Mouse (Mus musculus): ENCODE measurements at regions not wholly inside any gene's neighbourhood (a gene's known extent, or its start where the extent isn't known, plus 50 kb on each side); places are given as distances from the start of the nearest gene placed in this dataset.

DNA sequence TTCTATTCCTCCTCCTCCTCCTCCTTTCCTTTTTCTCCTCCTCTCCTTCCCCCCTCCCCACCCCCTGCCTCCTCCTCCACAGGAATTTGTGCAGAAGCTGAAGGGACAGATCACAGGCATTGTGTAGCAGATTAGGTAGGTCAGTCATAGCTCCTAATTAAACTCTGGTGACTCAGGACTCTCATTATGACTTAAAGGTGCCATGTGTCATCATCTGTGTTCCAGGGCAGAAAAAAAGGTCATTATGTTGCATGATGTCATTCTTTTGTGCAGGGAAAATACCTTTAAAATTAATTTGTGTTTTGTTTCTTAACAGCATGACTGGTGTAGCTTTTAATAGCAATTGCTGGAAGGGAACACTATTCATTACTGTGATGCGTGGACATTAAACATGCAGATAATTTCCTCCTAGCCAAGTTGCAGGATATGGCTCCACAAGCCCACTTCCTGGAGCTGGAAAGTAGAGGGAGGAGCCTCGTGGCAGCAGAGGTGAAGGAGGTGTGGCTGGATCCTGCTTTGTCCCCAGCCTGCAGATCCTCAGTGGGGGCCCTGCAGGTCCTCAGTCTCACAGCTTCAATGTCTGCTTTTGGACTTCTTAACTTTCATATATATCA lies 62.4 kb upstream of the Jazf1 start:
- intact Hi-C loops (cut with DNase I), result no loop called here
- 18% methylated on average over 2 of the region's 2 CpGs for WGBS
- TF ChIP-seq CTCF (IDR thresholded peaks at IDR 0.05) (no peak), EP300 (IDR thresholded peaks at IDR 0.05; ENCODE audit: insufficient read depth, low read depth, low read length) (no peak), POLR2A (IDR thresholded peaks at IDR 0.05; ENCODE audit: insufficient read depth, low read depth, low read length) (no peak)

DNA sequence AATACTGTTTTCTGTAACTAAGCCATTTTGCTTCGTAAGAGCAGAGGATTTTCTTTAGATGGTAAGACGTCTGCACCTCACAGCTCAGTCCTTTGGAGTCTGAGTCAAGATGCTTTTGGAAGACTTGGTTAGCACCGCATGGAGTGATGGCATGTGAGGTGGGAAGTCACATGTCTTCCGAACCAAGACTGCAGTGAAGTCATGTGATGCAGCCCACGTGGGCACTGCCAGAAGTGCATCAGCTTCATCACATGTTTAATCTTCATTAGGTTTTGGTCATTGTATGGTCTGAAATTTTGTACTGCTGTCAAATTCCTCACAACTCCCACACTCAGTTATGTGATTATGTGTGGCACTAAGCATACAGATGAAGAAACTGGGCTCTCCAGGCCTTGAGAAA lies 58.3 kb upstream of the Jazf1 start:
- intact Hi-C loops (cut with DNase I), result no loop called here
- DNase-seq, result no peak
- Histone ChIP-seq H3K9ac (ENCODE audit: low read depth, low read length) (no peak overlapping the region), H3K4me1 (ENCODE audit: control insufficient read depth, insufficient read depth, low read length) (no peaks in the 10 kb centered on the region), H3K36me3 (ENCODE audit: control insufficient read depth, insufficient read depth, low read length) (no peaks in the 10 kb centered on the region), H3K79me2 (replicated peaks; ENCODE audit: control insufficient read depth, insufficient read depth, low read length) (no peaks in the 10 kb centered on the region), H3K4me3 (no peak overlapping the region), H3K27ac (no peak overlapping the region), H3K27me3 (ENCODE audit: control insufficient read depth, insufficient read depth, low read length) (no peaks in the 10 kb centered on the region)
- 75% methylated on average over 5 of the region's 5 CpGs for WGBS
- TF ChIP-seq CTCF (IDR thresholded peaks at IDR 0.05), result no peak

More for the DNA sequence above, 62.4 kb upstream of the Jazf1 start:
- no peaks in the 10 kb centered on the region for H3K27me3 ChIP-seq (ENCODE audit: control insufficient read depth, insufficient read depth, low read length)
- H3K9ac ChIP-seq (ENCODE audit: low read depth, low read length), result no peak overlapping the region
- H3K36me3 ChIP-seq (ENCODE audit: control insufficient read depth, insufficient read depth, low read length), result no peaks in the 10 kb centered on the region
- H3K27ac ChIP-seq, result no peak overlapping the region
- H3K4me3 ChIP-seq, result no peak overlapping the region
- no peaks in the 10 kb centered on the region for H3K79me2 ChIP-seq (replicated peaks; ENCODE audit: control insufficient read depth, insufficient read depth, low read length)
- no peaks in the 10 kb centered on the region for H3K4me1 ChIP-seq (ENCODE audit: control insufficient read depth, insufficient read depth, low read length)
- no peak for DNase-seq

DNA sequence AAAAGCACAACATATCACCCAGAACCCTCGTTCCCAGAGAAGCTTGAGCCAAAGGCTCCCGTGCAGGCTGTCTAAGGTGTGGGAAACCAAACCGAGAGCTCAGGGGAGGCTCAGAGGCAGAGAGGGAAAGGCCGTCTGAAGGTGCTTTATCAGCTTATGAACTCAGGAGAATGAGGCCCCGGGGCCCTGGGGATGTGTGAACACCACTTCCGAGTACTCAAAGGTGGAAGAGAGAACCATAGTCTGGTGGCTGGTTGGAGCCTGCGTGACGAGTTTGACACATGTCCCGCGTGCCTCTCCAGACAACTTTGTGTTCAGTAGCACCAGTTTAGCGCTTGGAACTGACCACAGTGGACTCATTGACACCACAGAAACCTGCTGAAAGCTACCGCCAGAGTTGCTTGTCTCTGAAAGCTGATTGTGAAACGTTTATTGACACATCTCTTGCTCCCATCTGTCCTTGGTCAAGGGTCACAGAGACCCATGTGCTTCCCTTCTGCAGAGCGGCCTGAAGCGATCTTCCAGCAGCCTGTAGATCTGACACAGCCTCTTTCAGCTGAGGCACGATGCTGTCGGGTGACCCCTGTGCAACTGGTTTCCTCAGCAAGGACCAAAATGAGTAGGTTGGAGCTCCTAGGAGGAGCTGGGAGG lies 56.5 kb upstream of the Jazf1 start:
- H3K36me3 ChIP-seq (ENCODE audit: control insufficient read depth, insufficient read depth, low read length), result no peaks in the 10 kb centered on the region
- no peak overlapping the region for H3K4me3 ChIP-seq
- no peak overlapping the region for H3K9ac ChIP-seq (ENCODE audit: low read depth, low read length)
- no peaks in the 10 kb centered on the region for H3K4me1 ChIP-seq (ENCODE audit: control insufficient read depth, insufficient read depth, low read length)
- H3K27ac ChIP-seq, result no peak overlapping the region
- no peak for TF ChIP-seq POLR2A (IDR thresholded peaks at IDR 0.05; ENCODE audit: insufficient read depth, low read depth, low read length)
- TF ChIP-seq CTCF (IDR thresholded peaks at IDR 0.05), result no peak
- TF ChIP-seq EP300 (IDR thresholded peaks at IDR 0.05; ENCODE audit: insufficient read depth, low read depth, low read length), result no peak
- intact Hi-C loops (cut with DNase I), result no loop called here
- 69% methylated on average over 17 of the region's 17 CpGs for WGBS
- H3K27me3 ChIP-seq (ENCODE audit: control insufficient read depth, insufficient read depth, low read length), result no peaks in the 10 kb centered on the region
- no peaks in the 10 kb centered on the region for H3K79me2 ChIP-seq (replicated peaks; ENCODE audit: control insufficient read depth, insufficient read depth, low read length)
- DNase-seq, result no peak

DNA sequence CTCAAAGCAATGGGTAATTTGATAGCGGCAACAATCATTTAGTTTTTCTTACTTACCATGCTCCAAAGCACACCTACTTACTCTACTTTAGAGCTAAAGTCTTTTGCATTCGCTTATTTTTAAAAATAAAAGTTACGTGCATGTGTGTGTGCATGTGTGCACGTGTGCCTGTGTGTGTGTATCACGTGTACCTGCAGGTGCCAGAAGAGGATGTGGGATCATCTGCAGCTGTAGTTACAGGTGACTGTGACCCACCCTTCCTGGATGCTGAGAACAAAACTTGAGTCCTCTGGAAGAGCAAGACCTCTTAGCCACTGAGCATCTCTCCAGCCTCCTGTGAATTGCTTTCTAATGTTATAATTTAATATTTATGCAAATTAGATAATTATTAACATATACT lies 52.0 kb upstream of the Jazf1 start:
- Histone ChIP-seq H3K9ac (ENCODE audit: low read depth, low read length) (no peak overlapping the region), H3K27me3 (ENCODE audit: control insufficient read depth, insufficient read depth, low read length) (no peaks in the 10 kb centered on the region), H3K27ac (no peak overlapping the region), H3K4me1 (ENCODE audit: control insufficient read depth, insufficient read depth, low read length) (no peaks in the 10 kb centered on the region), H3K36me3 (ENCODE audit: control insufficient read depth, insufficient read depth, low read length) (no peaks in the 10 kb centered on the region), H3K4me3 (no peak overlapping the region), H3K79me2 (replicated peaks; ENCODE audit: control insufficient read depth, insufficient read depth, low read length) (no peaks in the 10 kb centered on the region)
- intact Hi-C loops (cut with DNase I), result no loop called here
- TF ChIP-seq POLR2A (IDR thresholded peaks at IDR 0.05; ENCODE audit: insufficient read depth, low read depth, low read length) (no peak), CTCF (IDR thresholded peaks at IDR 0.05) (no peak), EP300 (IDR thresholded peaks at IDR 0.05; ENCODE audit: insufficient read depth, low read depth, low read length) (no peak)
- WGBS, result 91% methylated on average over 5 of the region's 5 CpGs
- no peak for DNase-seq
